Mouse (Mus musculus): Measurements from ENCODE around the gene Abhd17c. TPM values are rescaled to one million over a fixed set of nuclear protein-coding genes. Genes with fewer than 3 reads are reported as not detected.

The Abhd17c gene
- total and polyA plus RNA-seq, 3 experiments = 35.3 to 44.0 (median 40.4) TPM

- H3K79me2 ChIP-seq (replicated peaks; ENCODE audit: control insufficient read depth, extremely low read depth, insufficient read depth, poor library complexity, severe bottlenecking) = peaks cover 22% of the 10 kb centered on the region
- H3K4me3 ChIP-seq (replicated peaks in 1 of 3; ENCODE audit: low read depth in 2 of 3, low read length in 2 of 3, poor library complexity in 1 of 3) = no peak overlapping the region
- no peaks in the 10 kb centered on the region for H3K9me3 ChIP-seq (replicated peaks; ENCODE audit: low read length)
- DNase-seq (ENCODE audit: extremely low read depth) = no peak
- no peak overlapping the region for H3K9ac ChIP-seq (ENCODE audit: insufficient read depth, low read depth)
- no peaks in the 10 kb centered on the region for H3K27me3 ChIP-seq (replicated peaks)
- dilution Hi-C loops (cut with MboI; ENCODE audit: extremely low pct_ligation_motif_present, extremely low pct_unique_long_range_greater_than_20kb, low sequenced_read_pairs) (no loop called here), in situ Hi-C loops (cut with MboI; ENCODE audit: low pct_ligation_motif_present, low pct_unique_long_range_greater_than_20kb, low sequenced_read_pairs) (no loop called here)
- H3K36me3 ChIP-seq (replicated peaks in 1 of 2; ENCODE audit: control insufficient read depth in 1 of 2, insufficient read depth in 1 of 2, low read length in 1 of 2) = peaks cover 0 to 45% of the 10 kb centered on the region in 2 experiments
- no peak overlapping the region for H3K27ac ChIP-seq (ENCODE audit: insufficient read depth, low read depth)
- TF ChIP-seq CHD2 (IDR thresholded peaks at IDR 0.05; ENCODE audit: low read length) (no peak), ZNF384 (IDR thresholded peaks at IDR 0.05; ENCODE audit: low read depth, low read length) (no peak), MEF2A (IDR thresholded peaks at IDR 0.05; ENCODE audit: borderline replicate concordance, low read depth, low read length) (no peak), TCF12 (IDR thresholded peaks at IDR 0.05; ENCODE audit: low read depth, low read length) (no peak), ETS1 (conservative IDR thresholded peaks at IDR 0.05; ENCODE audit: low read depth, low read length) (no peak), UBTF (IDR thresholded peaks at IDR 0.05; ENCODE audit: low read depth, low read length) (no peak), POLR2A (IDR thresholded peaks at IDR 0.05; ENCODE audit: low read depth, low read length) (no peak), PAX5 (IDR thresholded peaks at IDR 0.05; ENCODE audit: low read length) (no peak), KAT2A (IDR thresholded peaks at IDR 0.05; ENCODE audit: insufficient replicate concordance, low read length) (no peak), TBP (conservative IDR thresholded peaks at IDR 0.05; ENCODE audit: low read depth, low read length) (no peak), USF2 (conservative IDR thresholded peaks at IDR 0.05; ENCODE audit: low read depth, low read length) (no peak), ZC3H11A (IDR thresholded peaks at IDR 0.05; ENCODE audit: low read depth, low read length) (no peak), E2F4 (IDR thresholded peaks at IDR 0.05; ENCODE audit: insufficient replicate concordance, low read depth, low read length) (no peak), MAX (IDR thresholded peaks at IDR 0.05; ENCODE audit: low read length) (no peak), NELFE (IDR thresholded peaks at IDR 0.05; ENCODE audit: low read depth, low read length) (no peak), CHD1 (IDR thresholded peaks at IDR 0.05; ENCODE audit: low read depth, low read length) (no peak), SIN3A (IDR thresholded peaks at IDR 0.05; ENCODE audit: low read length) (no peak)
- peaks cover 7 to 85% of the 10 kb centered on the region in 2 experiments for H3K4me1 ChIP-seq (ENCODE audit: control insufficient read depth in 1 of 2, insufficient read depth in 2 of 2)
- H3K4me2 ChIP-seq (ENCODE audit: insufficient read depth, low read depth, poor library complexity, severe bottlenecking) = no peak overlapping the region
These were observed 29.9 kb downstream of the Abhd17c start for GRCm38 (mm10) chr7:84121778-84122177.

GRCm38 (mm10) chr7:84120142-84120760, 31.4 kb downstream of the Abhd17c start:
- Histone ChIP-seq H3K79me2 (replicated peaks; ENCODE audit: control insufficient read depth, extremely low read depth, insufficient read depth, poor library complexity, severe bottlenecking) (peaks cover 22% of the 10 kb centered on the region), H3K9ac (ENCODE audit: insufficient read depth, low read depth) (no peak overlapping the region), H3K4me1 (ENCODE audit: control insufficient read depth in 1 of 2, insufficient read depth in 2 of 2) (peaks cover 7 to 85% of the 10 kb centered on the region in 2 experiments), H3K27me3 (replicated peaks) (no peaks in the 10 kb centered on the region), H3K27ac (ENCODE audit: insufficient read depth, low read depth) (no peak overlapping the region), H3K4me2 (ENCODE audit: insufficient read depth, low read depth, poor library complexity, severe bottlenecking) (no peak overlapping the region), H3K9me3 (replicated peaks; ENCODE audit: low read length) (no peaks in the 10 kb centered on the region), H3K36me3 (replicated peaks in 1 of 2; ENCODE audit: control insufficient read depth in 1 of 2, insufficient read depth in 1 of 2, low read length in 1 of 2) (peaks cover 0 to 51% of the 10 kb centered on the region in 2 experiments), H3K4me3 (replicated peaks in 1 of 3; ENCODE audit: low read depth in 2 of 3, low read length in 2 of 3, poor library complexity in 1 of 3) (no peak overlapping the region)
- dilution Hi-C loops (cut with MboI; ENCODE audit: extremely low pct_ligation_motif_present, extremely low pct_unique_long_range_greater_than_20kb, low sequenced_read_pairs) = no loop called here
- TF ChIP-seq ZMIZ1 (IDR thresholded peaks at IDR 0.05; ENCODE audit: low read depth, low read length) (no peak), POLR2AphosphoS2 (IDR thresholded peaks at IDR 0.05; ENCODE audit: low read depth, low read length) (no peak), SMC3 (IDR thresholded peaks at IDR 0.05; ENCODE audit: low read depth, low read length) (no peak), USF2 (conservative IDR thresholded peaks at IDR 0.05; ENCODE audit: low read depth, low read length) (no peak), POLR2A (IDR thresholded peaks at IDR 0.05; ENCODE audit: low read depth, low read length) (no peak), IRF4 (IDR thresholded peaks at IDR 0.05; ENCODE audit: low read depth, low read length) (no peak), ELF1 (IDR thresholded peaks at IDR 0.05; ENCODE audit: low read depth, low read length) (no peak), EP300 (IDR thresholded peaks at IDR 0.05; ENCODE audit: low read length) (no peak), HCFC1 (IDR thresholded peaks at IDR 0.05; ENCODE audit: low read depth, low read length) (no peak), MAX (IDR thresholded peaks at IDR 0.05; ENCODE audit: low read length) (no peak), MYC (IDR thresholded peaks at IDR 0.05; ENCODE audit: low read depth, low read length) (no peak), BHLHE40 (IDR thresholded peaks at IDR 0.05; ENCODE audit: low read depth, low read length) (no peak), PAX5 (IDR thresholded peaks at IDR 0.05; ENCODE audit: low read length) (no peak)
- no peak for DNase-seq (ENCODE audit: extremely low read depth)
- in situ Hi-C loops (cut with MboI; ENCODE audit: low pct_ligation_motif_present, low pct_unique_long_range_greater_than_20kb, low sequenced_read_pairs) = no loop called here
